Comparison of ENCODE assay signal across 8 mouse cellular contexts in the genomic region with DNA sequence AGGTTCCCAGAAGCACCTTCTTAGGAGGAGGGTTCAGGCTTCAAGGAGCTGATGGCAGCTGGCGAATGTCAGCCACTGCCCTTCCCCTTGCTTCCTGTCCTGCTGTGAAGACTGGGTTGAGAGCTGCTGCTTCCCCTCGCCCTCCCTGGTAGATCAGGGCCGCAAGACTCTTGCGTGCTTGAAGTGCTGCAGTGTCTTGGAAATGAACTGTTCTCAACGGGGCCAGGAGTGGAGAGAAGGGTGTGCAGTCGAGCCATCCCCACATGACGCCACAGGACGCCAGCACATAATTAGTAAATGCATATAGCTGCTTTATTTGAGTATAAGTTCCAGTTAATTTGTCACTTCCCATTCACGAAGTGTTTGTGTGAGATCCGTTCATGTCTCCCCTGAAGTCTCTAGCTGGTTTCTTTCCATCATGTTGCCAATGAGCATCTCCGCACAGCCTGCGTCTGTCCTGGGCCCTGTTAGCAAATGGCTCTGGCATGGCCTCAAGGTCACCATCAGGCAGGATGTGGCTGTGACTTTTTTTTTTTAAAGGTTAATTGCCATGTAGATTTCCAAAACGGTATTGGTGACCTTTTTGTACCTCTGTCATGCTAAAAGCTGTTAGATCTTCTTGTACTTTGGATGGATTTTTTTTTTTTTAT. TPM values are rescaled to one million over a fixed set of nuclear protein-coding genes. Genes with fewer than 3 reads are reported as not detected.
A peak's percentile ranks its signal among the peaks of the same experiment; 100 is the strongest.
DNase-seq lines count a peak whose midpoint lies in the region; ATAC-seq lines count a peak whose summit lies in the region.

No protein-coding gene starts in this region.

- H3K4me3 ChIP-seq in forebrain, embryonic 11.5 days (ENCODE audit: low read depth, low read length) = no peak overlapping the region
- H3K4me3 ChIP-seq in forebrain, embryonic 15.5 days = no peak overlapping the region
- no peak overlapping the region for H3K4me3 ChIP-seq in limb, embryonic 12.5 days (replicated peaks)
- no peak overlapping the region for H3K4me3 ChIP-seq in neural tube, embryonic 14.5 days (ENCODE audit: low read depth, low read length)

- H3K4me2 ChIP-seq in forebrain, embryonic 11.5 days (ENCODE audit: low read depth, low read length, severe bottlenecking) = no peak overlapping the region
- H3K4me2 ChIP-seq in forebrain, embryonic 15.5 days (replicated peaks) = no peak overlapping the region
- peak overlapping the region; percentile 8; the same call in 1 of the 2 replicates for H3K4me2 ChIP-seq in limb, embryonic 12.5 days
- no peak overlapping the region for H3K4me2 ChIP-seq in neural tube, embryonic 14.5 days (ENCODE audit: low read depth, low read length)

- H3K9ac ChIP-seq in forebrain, embryonic 11.5 days (ENCODE audit: low read length) = no peak overlapping the region
- no peak overlapping the region for H3K9ac ChIP-seq in forebrain, embryonic 15.5 days (replicated peaks)
- H3K9ac ChIP-seq in limb, embryonic 12.5 days (replicated peaks) = no peak overlapping the region; the same call in 1 of the 2 replicates
- H3K9ac ChIP-seq in neural tube, embryonic 14.5 days (replicated peaks; ENCODE audit: low read depth, low read length) = no peak overlapping the region

- H3K27me3 ChIP-seq in forebrain, embryonic 11.5 days (ENCODE audit: control insufficient read depth, insufficient read depth, low read length) = no peaks in the 10 kb centered on the region
- no peaks in the 10 kb centered on the region for H3K27me3 ChIP-seq in forebrain, embryonic 15.5 days
- H3K27me3 ChIP-seq in limb, embryonic 12.5 days = no peaks in the 10 kb centered on the region
- H3K27me3 ChIP-seq in neural tube, embryonic 14.5 days (ENCODE audit: control insufficient read depth, insufficient read depth, low read length) = no peaks in the 10 kb centered on the region

- ATAC-seq in forebrain, embryonic 11.5 days (replicated peaks; ENCODE audit: low FRiP score) = peak; percentile 28; the same call in 1 of the 2 replicates
- no peak for ATAC-seq in forebrain, embryonic 15.5 days (replicated peaks)
- no peak for ATAC-seq in limb, embryonic 12.5 days (ENCODE audit: insufficient number of reproducible peaks, insufficient read depth, low FRiP score, low TSS enrichment, low read depth)
- peak; percentile 54; the same call in 1 of the 2 replicates for ATAC-seq in neural tube, embryonic 14.5 days (ENCODE audit: low read depth)

- H3K9me3 ChIP-seq in forebrain, embryonic 11.5 days (ENCODE audit: control insufficient read depth, low read length) = no peaks in the 10 kb centered on the region
- H3K9me3 ChIP-seq in forebrain, embryonic 15.5 days = no peaks in the 10 kb centered on the region
- H3K9me3 ChIP-seq in limb, embryonic 12.5 days = no peaks in the 10 kb centered on the region
- no peaks in the 10 kb centered on the region for H3K9me3 ChIP-seq in neural tube, embryonic 14.5 days (ENCODE audit: control insufficient read depth, low read length)

- no peaks in the 10 kb centered on the region for H3K36me3 ChIP-seq in forebrain, embryonic 11.5 days (ENCODE audit: control insufficient read depth, insufficient read depth, low read length)
- no peaks in the 10 kb centered on the region for H3K36me3 ChIP-seq in forebrain, embryonic 15.5 days
- no peaks in the 10 kb centered on the region for H3K36me3 ChIP-seq in limb, embryonic 12.5 days
- no peaks in the 10 kb centered on the region for H3K36me3 ChIP-seq in neural tube, embryonic 14.5 days (ENCODE audit: control insufficient read depth, insufficient read depth, low read length)

- no peak for DNase-seq in forebrain, embryonic 11.5 days (ENCODE audit: low spot score)
- peak; percentile 53 for DNase-seq in T-cell, adult 2 months (ENCODE audit: low spot score)
- peak; percentile 29 for DNase-seq in heart, adult 8-10 months (ENCODE audit: low spot score)
- no peak for DNase-seq in layer of hippocampus, adult 9-10 months (ENCODE audit: low spot score)
- no peak for DNase-seq in layer of hippocampus, adult 8-10 months (ENCODE audit: low spot score in 2 of 2)

- 34% methylated on average over 13 of the region's 13 CpGs for WGBS in forebrain, embryonic 11.5 days
- WGBS in forebrain, embryonic 15.5 days = 36% methylated on average over 13 of the region's 13 CpGs
- 15% methylated on average over 13 of the region's 13 CpGs for WGBS in limb, embryonic 12.5 days
- WGBS in neural tube, embryonic 14.5 days = 21% methylated on average over 13 of the region's 13 CpGs

- H3K4me1 ChIP-seq in forebrain, embryonic 11.5 days (replicated peaks; ENCODE audit: control insufficient read depth, insufficient read depth, low read length) = peaks cover 5% of the 10 kb centered on the region
- peaks cover 25% of the 10 kb centered on the region for H3K4me1 ChIP-seq in forebrain, embryonic 15.5 days
- H3K4me1 ChIP-seq in limb, embryonic 12.5 days (replicated peaks) = peaks cover 41% of the 10 kb centered on the region
- H3K4me1 ChIP-seq in neural tube, embryonic 14.5 days (ENCODE audit: control insufficient read depth, insufficient read depth, low read length) = peaks cover 9% of the 10 kb centered on the region

- no peak overlapping the region for H3K27ac ChIP-seq in forebrain, embryonic 11.5 days (ENCODE audit: low read depth, low read length)
- no peak overlapping the region for H3K27ac ChIP-seq in forebrain, embryonic 15.5 days (replicated peaks)
- no peak overlapping the region for H3K27ac ChIP-seq in limb, embryonic 12.5 days
- H3K27ac ChIP-seq in neural tube, embryonic 14.5 days (ENCODE audit: low read depth, low read length) = no peak overlapping the region

RNA-seq across cellular contexts. Expression of a gene that starts 9.1 kb away (rescaled TPM):
- polyA plus RNA-seq in forebrain, embryonic 11.5 days (2014; fragmentation: Nextera tagmentation; extraction: Ambion mirVana) = 14.4 and 14.9 TPM in 2 replicates
- 21.7 and 22.2 TPM in 2 replicates for polyA plus RNA-seq in forebrain, embryonic 15.5 days (2015; fragmentation: Nextera tagmentation; extraction: Ambion mirVana)
- total RNA-seq in heart, adult 8-10 months (2022) = 10 to 100 TPM; 11.9 to 12.3 (median 12.2) TPM
- polyA plus RNA-seq in limb, embryonic 12.5 days (2016; fragmentation: Nextera tagmentation; extraction: Ambion mirVana) = 16.2 and 16.7 TPM in 2 replicates
- 26.1 and 26.7 TPM in 2 replicates for polyA plus RNA-seq in neural tube, embryonic 14.5 days (2014; fragmentation: Nextera tagmentation; extraction: Ambion mirVana)
- 100 to 1,000 TPM; 171 to 180 (median 177) TPM for total RNA-seq in layer of hippocampus, adult 8-10 months (2022)

Comparison
In these comparisons a context has a peak if more than half of its experiments do, and no peak if none do; other contexts are left out.
1. ATAC-seq: peak in forebrain, embryonic 11.5 days (single experiment) and neural tube, embryonic 14.5 days (single experiment); none in forebrain, embryonic 15.5 days (single experiment) and limb, embryonic 12.5 days (single experiment).
2. DNase-seq: peak in T-cell, adult 2 months (single experiment) and heart, adult 8-10 months (single experiment); none in forebrain, embryonic 11.5 days (single experiment), layer of hippocampus, adult 9-10 months (single experiment) and layer of hippocampus, adult 8-10 months (0 of 2).